In genomic region chr4:111686951-111687350, GRCm38 (mm10) we compare ENCODE assay signal across 8 mouse cellular contexts. TPM values are rescaled to one million over a fixed set of nuclear protein-coding genes. Genes with fewer than 3 reads are reported as not detected.
DNase-seq lines count a peak whose midpoint lies in the region; ATAC-seq and TF ChIP-seq lines count a peak whose summit lies in the region.

No protein-coding gene starts in this region.

- H3K4me1 ChIP-seq in heart, embryonic 15.5 days (replicated peaks), result peaks cover 22% of the 10 kb centered on the region
- no peaks in the 10 kb centered on the region for H3K4me1 ChIP-seq in lung, postnatal 0 days (ENCODE audit: insufficient read depth, low read depth, low read length)

- no peaks in the 10 kb centered on the region for H3K36me3 ChIP-seq in heart, embryonic 15.5 days
- no peaks in the 10 kb centered on the region for H3K36me3 ChIP-seq in lung, postnatal 0 days (ENCODE audit: insufficient read depth, low read length)

- no peaks in the 10 kb centered on the region for H3K9me3 ChIP-seq in heart, embryonic 15.5 days (replicated peaks)
- no peaks in the 10 kb centered on the region for H3K9me3 ChIP-seq in lung, postnatal 0 days (ENCODE audit: low read length)

- no peak for TF ChIP-seq EP300 in lung, postnatal 0 days (IDR thresholded peaks at IDR 0.05)

- H3K27me3 ChIP-seq in heart, embryonic 15.5 days, result no peaks in the 10 kb centered on the region
- no peaks in the 10 kb centered on the region for H3K27me3 ChIP-seq in lung, postnatal 0 days (replicated peaks; ENCODE audit: insufficient read depth, low read length)

- ATAC-seq in heart, embryonic 15.5 days (replicated peaks; ENCODE audit: insufficient number of reproducible peaks, insufficient read depth, low FRiP score, low read depth), result no peak
- ATAC-seq in lung, postnatal 0 days, result peak; percentile 75
- ATAC-seq in erythroid progenitor cell, adult 5-6 weeks (replicated peaks; ENCODE audit: low FRiP score, poor library complexity, severe bottlenecking), result no peak

- peak overlapping the region; percentile 71 for H3K4me2 ChIP-seq in heart, embryonic 15.5 days
- peak overlapping the region; percentile 50; the same call in 1 of the 2 replicates for H3K4me2 ChIP-seq in lung, postnatal 0 days (replicated peaks; ENCODE audit: low read depth, low read length)

- DNase-seq in CD4-positive, CD25-positive, alpha-beta regulatory T cell, adult 2 months (ENCODE audit: low read depth, low spot score), result peak; percentile 80
- peak; percentile 86 for DNase-seq in R1 (ENCODE audit: low read depth, low spot score)
- peak; percentile 85 for DNase-seq in embryo, embryonic 10.5 days (ENCODE audit: low spot score)
- peak; percentile 73 for DNase-seq in kidney, postnatal 10 days
- peak; percentile 72 for DNase-seq in lung, postnatal 0 days (ENCODE audit: low spot score)
- DNase-seq in ovary, postnatal 36 days (ENCODE audit: low spot score), result peak; percentile 42

- peak overlapping the region; percentile 16 for H3K4me3 ChIP-seq in heart, embryonic 15.5 days
- H3K4me3 ChIP-seq in lung, postnatal 0 days (ENCODE audit: low read depth, low read length), result 0 out of 2 replicates have a peak overlapping the region, but pooled peaks have one; percentile 6

- 10% methylated on average over 9 of the region's 9 CpGs for WGBS in heart, embryonic 15.5 days
- WGBS in lung, postnatal 0 days, result 5% methylated on average over 9 of the region's 9 CpGs

- TF ChIP-seq CTCF in lung, postnatal 0 days (IDR thresholded peaks at IDR 0.05), result peak; percentile 83

- H3K9ac ChIP-seq in heart, embryonic 15.5 days, result no peak overlapping the region
- H3K9ac ChIP-seq in lung, postnatal 0 days (replicated peaks; ENCODE audit: low read depth), result no peak overlapping the region

- no peak overlapping the region for H3K27ac ChIP-seq in heart, embryonic 15.5 days
- H3K27ac ChIP-seq in lung, postnatal 0 days (ENCODE audit: low read length), result no peak overlapping the region

RNA-seq across cellular contexts. Expression of gene Spata6, which starts 32.8 kb away (rescaled TPM):
- 18.5 and 22.1 TPM in 2 replicates for polyA plus RNA-seq in heart, embryonic 15.5 days (2015; fragmentation: Nextera tagmentation; extraction: Ambion mirVana)
- 33.2 and 33.4 TPM in 2 replicates for polyA plus RNA-seq in lung, postnatal 0 days (2015; fragmentation: Nextera tagmentation; extraction: Ambion mirVana)
- total RNA-seq in erythroid progenitor cell, adult 5-6 weeks (2015; ENCODE audit: low replicate concordance), result 1.4 and 8.0 TPM in 2 replicates
- total RNA-seq in erythroid progenitor cell, adult 5-6 weeks (2017; ENCODE audit: low replicate concordance), result 5.1 and 10.8 TPM in 2 replicates
